Mouse (Mus musculus) right cerebral cortex, adult 2 months (tissue): ENCODE measurements around the gene Ccdc151.

Source experiments
- DNase-seq, 2 experiments: peaks; one replicate each; pipeline ENCODE4 v3.0.0; 2021 to 2022; ENCODE audit warnings: low spot score in 2 of 2

Gene Ccdc151

GRCm38 (mm10) chr9:21996178-21996867, 6.1 kb downstream of the Ccdc151 start:
- no peak for DNase-seq

GRCm38 (mm10) chr9:21992227-21992626, 10.2 kb downstream of the Ccdc151 start:
- no peak for DNase-seq

- DNase-seq = peak in 1 of 2 experiments; percentile 13
Observed at GRCm38 (mm10) chr9:21989230-21990110, 13.0 kb downstream of the Ccdc151 start, which contains the start of gene Rgl3. Gene Rgl3, minus strand, starts transcription at chr9:21989446.

- DNase-seq = no peak
Observed at GRCm38 (mm10) chr9:21988421-21989101, 13.9 kb downstream of the Ccdc151 start.

GRCm38 (mm10) chr9:21987592-21988342, 14.7 kb downstream of the Ccdc151 start:
- no peak for DNase-seq

GRCm38 (mm10) chr9:21983911-21984310, 18.5 kb downstream of the Ccdc151 start:
- no peak for DNase-seq

GRCm38 (mm10) chr9:21978398-21979128, 23.9 kb downstream of the Ccdc151 start:
- DNase-seq = no peak

GRCm38 (mm10) chr9:21977972-21978371, 24.5 kb downstream of the Ccdc151 start:
- no peak for DNase-seq

- no peak for DNase-seq
Observed at GRCm38 (mm10) chr9:21977331-21977730, 25.1 kb downstream of the Ccdc151 start.

GRCm38 (mm10) chr9:21976626-21977175, 25.7 kb downstream of the Ccdc151 start:
- DNase-seq = no peak

- DNase-seq = no peak
Observed at GRCm38 (mm10) chr9:21969304-21969703, 33.1 kb downstream of the Ccdc151 start.

- DNase-seq = no peak
Observed at GRCm38 (mm10) chr9:21968883-21969282, 33.6 kb downstream of the Ccdc151 start.

GRCm38 (mm10) chr9:21963417-21963816, 39.0 kb downstream of the Ccdc151 start, which contains the start of gene Epor:
Gene Epor, minus strand, starts transcription at chr9:21963506.
- no peak for DNase-seq

GRCm38 (mm10) chr9:21962416-21963059, 39.9 kb downstream of the Ccdc151 start:
- DNase-seq = peak; percentile 77 to 84

GRCm38 (mm10) chr9:21962010-21962409, 40.4 kb downstream of the Ccdc151 start:
- no peak for DNase-seq

GRCm38 (mm10) chr9:21961366-21961980, 41.0 kb downstream of the Ccdc151 start:
- DNase-seq = no peak

- no peak for DNase-seq
Observed at GRCm38 (mm10) chr9:21960558-21961208, 41.8 kb downstream of the Ccdc151 start.

GRCm38 (mm10) chr9:21960135-21960534, 42.3 kb downstream of the Ccdc151 start:
- no peak for DNase-seq

GRCm38 (mm10) chr9:21959244-21959643, 43.2 kb downstream of the Ccdc151 start:
- DNase-seq = no peak
